In the genomic region with DNA sequence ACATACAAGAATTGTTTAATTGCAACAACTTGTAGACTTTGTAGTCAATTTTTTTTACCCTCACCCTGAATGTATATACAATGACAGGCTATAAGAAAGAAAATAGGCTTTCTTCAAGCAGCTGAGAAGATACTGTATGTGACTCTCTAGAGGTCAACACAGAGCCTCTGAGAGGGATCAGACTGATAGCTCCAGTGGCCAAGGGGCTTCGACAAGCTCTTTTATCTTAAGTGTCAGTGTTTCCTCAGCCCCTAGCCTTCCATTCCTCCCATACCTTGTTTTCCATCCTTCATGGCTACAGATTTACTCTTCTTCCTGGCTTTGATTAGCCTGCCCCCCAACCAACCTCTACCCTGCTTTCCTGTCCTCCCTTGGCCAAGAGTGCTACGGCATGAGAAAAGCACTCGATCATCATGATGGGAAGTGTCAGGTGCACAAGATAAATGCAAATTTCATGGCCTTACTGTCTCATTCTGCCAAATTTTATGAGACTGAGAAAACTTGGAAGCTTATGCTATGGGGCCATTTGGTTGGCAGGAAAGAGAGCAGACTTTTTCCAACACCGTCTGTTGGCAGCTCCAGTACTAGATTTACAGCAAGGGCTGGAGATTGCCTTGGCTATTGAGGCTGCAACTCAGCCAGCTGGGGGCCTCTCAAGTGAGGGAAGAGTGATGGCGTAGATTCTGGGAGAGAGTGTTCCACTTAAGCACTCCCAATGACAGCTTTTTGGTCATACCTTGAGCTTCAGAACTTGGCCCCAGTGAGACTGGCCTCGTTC, we compare ENCODE assay signal across 8 mouse cellular contexts.
A peak's percentile ranks its signal among the peaks of the same experiment; 100 is the strongest.
DNase-seq lines count a peak whose midpoint lies in the region; ATAC-seq lines count a peak whose summit lies in the region.
"Had no signal": no experiment of that assay in that cellular context is flagged by ENCODE, and none has a peak within 500 bp of the region (broad histone marks: within the 10 kb centered on the region; RNA-seq: fewer than 3 reads in every experiment).

No protein-coding gene starts in this region.

- intact Hi-C loops in left cerebral cortex, postnatal 10 days (cut with DNase I): no loop called here

- peak; percentile 84 for ATAC-seq in cerebellum, adult (ENCODE audit: insufficient number of reproducible peaks, low FRiP score, low TSS enrichment)
- ATAC-seq: liver, embryonic 12.5 days had no signal

- DNase-seq in left cerebral cortex, postnatal 10 days (ENCODE audit: extremely low spot score in 1 of 2, low spot score in 2 of 2): peak; percentile 17
- no peak for DNase-seq in left cerebral cortex, adult 11 months (ENCODE audit: low spot score)
- DNase-seq in cerebellum, adult 9-10 months: peak; percentile 58
- peak; percentile 9 for DNase-seq in kidney, postnatal 14 days
- DNase-seq in testis, postnatal 14 days (ENCODE audit: low spot score): no peak
- no peak for DNase-seq in T-cell, adult 2 months (ENCODE audit: low spot score)

Comparison
In these comparisons a context has a peak if more than half of its experiments do, and no peak if none do; other contexts are left out.
1. DNase-seq: peak in left cerebral cortex, postnatal 10 days (2 of 2), cerebellum, adult 9-10 months (single experiment) and kidney, postnatal 14 days (single experiment); none in left cerebral cortex, adult 11 months (single experiment), testis, postnatal 14 days (single experiment) and T-cell, adult 2 months (single experiment).